Mouse (Mus musculus) hindbrain, embryonic 12.5 days (tissue): ENCODE data around the gene Hpn. TPM values are rescaled to one million over a fixed set of nuclear protein-coding genes. Genes with fewer than 3 reads are reported as not detected.

ENCODE experiments used
- ATAC-seq: fragments of 200-750 bp; cut with Nextera tagmentation; 2 replicates; pipeline ENCODE4 v1.8.0; 2017; ENCODE audit warnings: moderate TSS enrichment; ENCODE audit not compliant: low FRiP score
- H3K27ac ChIP-seq: fragments of 300-500 bp; sonication (generic); 2 replicates; pipeline ENCODE4 v1.5.1; 2016; ENCODE audit warnings: mild to moderate bottlenecking
- H3K27me3 ChIP-seq: fragments of 300-500 bp; sonication (generic); 2 replicates; pipeline ENCODE4 v1.6.1; 2016; ENCODE audit warnings: mild to moderate bottlenecking
- H3K36me3 ChIP-seq: fragments of 300-500 bp; sonication (generic); 2 replicates; pipeline ENCODE4 v1.6.1; 2016; ENCODE audit warnings: mild to moderate bottlenecking
- H3K4me1 ChIP-seq: fragments of 300-500 bp; sonication (generic); 2 replicates; pipeline ENCODE4 v1.6.1; 2016
- H3K4me2 ChIP-seq: fragments of 300-500 bp; sonication (generic); replicated peaks from 2 replicates; pipeline ENCODE4 v1.6.1; 2016; ENCODE audit warnings: mild to moderate bottlenecking
- H3K4me3 ChIP-seq: fragments of 300-500 bp; sonication (generic); 2 replicates; pipeline ENCODE4 v1.5.1; 2016; ENCODE audit warnings: mild to moderate bottlenecking
- H3K9ac ChIP-seq: fragments of 300-500 bp; sonication (generic); 2 replicates; pipeline ENCODE4 v1.6.1; 2016; ENCODE audit warnings: mild to moderate bottlenecking, moderate library complexity
- H3K9me3 ChIP-seq: fragments of 300-500 bp; sonication (generic); replicated peaks from 2 replicates; pipeline ENCODE4 v1.6.1; 2016; ENCODE audit warnings: mild to moderate bottlenecking
- WGBS: fragments of 180-500 bp; shearing (Covaris S2); methylation state at CpG from one replicate; pipeline ENCODE4 v1.1.7; 2016; 5-methylcytosine and 5-hydroxymethylcytosine counted together
- polyA plus RNA-seq: library from polyadenylated mRNA; unstranded; fragments of >200 nt; fragmentation: Nextera tagmentation; extraction: Ambion mirVana; gene quantifications from 2 replicates; pipeline ENCODE4 v1.2.1, GENCODE M21; 2016

The Hpn gene
- polyA plus RNA-seq, 1 experiment from 2014 or later: 2.7 TPM

GRCm38 (mm10) chr7:31073546-31073945 lies 41.5 kb downstream of the Hpn start:
- no peak overlapping the region for H3K9ac ChIP-seq
- H3K4me1 ChIP-seq: peaks cover 23% of the 10 kb centered on the region
- no peaks in the 10 kb centered on the region for H3K36me3 ChIP-seq
- H3K9me3 ChIP-seq: no peaks in the 10 kb centered on the region
- H3K27ac ChIP-seq: no peak overlapping the region
- H3K27me3 ChIP-seq: no peaks in the 10 kb centered on the region
- ATAC-seq: no peak
- no peak overlapping the region for H3K4me3 ChIP-seq
- no peak overlapping the region for H3K4me2 ChIP-seq

- no peak overlapping the region for H3K9ac ChIP-seq
- no peak overlapping the region for H3K27ac ChIP-seq
- no peaks in the 10 kb centered on the region for H3K36me3 ChIP-seq
- H3K4me3 ChIP-seq: no peak overlapping the region
- no peak for ATAC-seq
- WGBS: 47% methylated on average over 9 of the region's 9 CpGs
- no peak overlapping the region for H3K4me2 ChIP-seq
- peaks cover 16% of the 10 kb centered on the region for H3K4me1 ChIP-seq
- no peaks in the 10 kb centered on the region for H3K27me3 ChIP-seq
- no peaks in the 10 kb centered on the region for H3K9me3 ChIP-seq
Measured at GRCm38 (mm10) chr7:31072326-31072725, 42.8 kb downstream of the Hpn start.

- no peaks in the 10 kb centered on the region for H3K9me3 ChIP-seq
- peaks cover 13% of the 10 kb centered on the region for H3K4me1 ChIP-seq
- H3K36me3 ChIP-seq: no peaks in the 10 kb centered on the region
- no peak overlapping the region for H3K27ac ChIP-seq
- no peak overlapping the region for H3K4me2 ChIP-seq
- ATAC-seq: no peak
- H3K27me3 ChIP-seq: no peaks in the 10 kb centered on the region; the same call in 1 of the 2 replicates
- H3K4me3 ChIP-seq: no peak overlapping the region
- H3K9ac ChIP-seq: no peak overlapping the region
- 85% methylated on average over 6 of the region's 6 CpGs for WGBS
Measured at GRCm38 (mm10) chr7:31070324-31070723, 44.8 kb downstream of the Hpn start.

- Histone ChIP-seq H3K36me3 (no peaks in the 10 kb centered on the region), H3K4me2 (no peak overlapping the region), H3K27ac (no peak overlapping the region), H3K4me3 (no peak overlapping the region), H3K9me3 (no peaks in the 10 kb centered on the region), H3K27me3 (no peaks in the 10 kb centered on the region; the same call in 1 of the 2 replicates), H3K4me1 (peaks cover 13% of the 10 kb centered on the region), H3K9ac (no peak overlapping the region)
- 84% methylated on average over 14 of the region's 14 CpGs for WGBS
- no peak for ATAC-seq
Measured at GRCm38 (mm10) chr7:31069491-31069890, 45.6 kb downstream of the Hpn start.

- WGBS: 40% methylated on average over 5 of the region's 5 CpGs
- H3K27ac ChIP-seq: no peak overlapping the region
- peaks cover 10% of the 10 kb centered on the region for H3K4me1 ChIP-seq
- no peak overlapping the region for H3K4me2 ChIP-seq
- no peaks in the 10 kb centered on the region for H3K36me3 ChIP-seq
- no peaks in the 10 kb centered on the region; the same call in 1 of the 2 replicates for H3K27me3 ChIP-seq
- no peak overlapping the region for H3K4me3 ChIP-seq
- ATAC-seq: no peak
- H3K9me3 ChIP-seq: no peaks in the 10 kb centered on the region
- no peak overlapping the region for H3K9ac ChIP-seq
Measured at GRCm38 (mm10) chr7:31067836-31068235, 47.3 kb downstream of the Hpn start.

GRCm38 (mm10) chr7:31063074-31063560 lies 52.0 kb downstream of the Hpn start:
- peaks cover 6% of the 10 kb centered on the region; the same call in 1 of the 2 replicates for H3K4me1 ChIP-seq
- no peak overlapping the region for H3K4me2 ChIP-seq
- no peak for ATAC-seq
- H3K9ac ChIP-seq: no peak overlapping the region
- no peaks in the 10 kb centered on the region for H3K9me3 ChIP-seq
- no peaks in the 10 kb centered on the region for H3K36me3 ChIP-seq
- H3K27ac ChIP-seq: no peak overlapping the region
- H3K27me3 ChIP-seq: no peaks in the 10 kb centered on the region; the same call in 1 of the 2 replicates
- H3K4me3 ChIP-seq: no peak overlapping the region
- 89% methylated on average over 12 of the region's 12 CpGs for WGBS

GRCm38 (mm10) chr7:31060621-31061010 lies 54.5 kb downstream of the Hpn start:
- WGBS: 87% methylated on average over 7 of the region's 7 CpGs
- H3K27ac ChIP-seq: no peak overlapping the region
- no peaks in the 10 kb centered on the region for H3K9me3 ChIP-seq
- H3K27me3 ChIP-seq: no peaks in the 10 kb centered on the region
- no peak overlapping the region for H3K4me2 ChIP-seq
- no peaks in the 10 kb centered on the region for H3K36me3 ChIP-seq
- no peak overlapping the region for H3K4me3 ChIP-seq
- H3K9ac ChIP-seq: no peak overlapping the region
- no peak for ATAC-seq
- H3K4me1 ChIP-seq: peaks cover 7% of the 10 kb centered on the region

GRCm38 (mm10) chr7:31059919-31060620 lies 55.0 kb downstream of the Hpn start:
- ATAC-seq: peak; percentile 36; the same call in 1 of the 2 replicates
- Histone ChIP-seq H3K4me1 (peaks cover 12% of the 10 kb centered on the region), H3K27ac (peak overlapping the region; percentile 70), H3K9ac (no peak overlapping the region), H3K4me3 (no peak overlapping the region), H3K4me2 (no peak overlapping the region), H3K36me3 (no peaks in the 10 kb centered on the region), H3K27me3 (no peaks in the 10 kb centered on the region), H3K9me3 (no peaks in the 10 kb centered on the region)
- 62% methylated on average over 11 of the region's 11 CpGs for WGBS

GRCm38 (mm10) chr7:31059108-31059507 lies 56.0 kb downstream of the Hpn start, which contains the start of gene Lgi4:
TSS of gene Lgi4 (plus strand) at chr7:31059342.
- no peak within 1 kb of the TSS for H3K4me2 ChIP-seq
- H3K4me1 ChIP-seq: peaks cover 22% of the 10 kb centered on the region
- H3K4me3 ChIP-seq: no peak within 1 kb of the TSS
- H3K36me3 ChIP-seq: no peaks in the 10 kb centered on the region
- 2% methylated on average over 2 of the region's 2 CpGs for WGBS
- H3K9me3 ChIP-seq: no peaks in the 10 kb centered on the region
- peaks cover 7% of the 10 kb centered on the region for H3K27me3 ChIP-seq
- ATAC-seq: peak; percentile 70
- H3K9ac ChIP-seq: no peak within 1 kb of the TSS
- H3K27ac ChIP-seq: peak within 1 kb of the TSS; percentile 70

- H3K4me3 ChIP-seq: no peak overlapping the region
- H3K27ac ChIP-seq: no peak overlapping the region
- no peak overlapping the region for H3K9ac ChIP-seq
- peaks cover 16% of the 10 kb centered on the region for H3K27me3 ChIP-seq
- H3K4me1 ChIP-seq: peaks cover 27% of the 10 kb centered on the region
- no peaks in the 10 kb centered on the region for H3K36me3 ChIP-seq
- no peak overlapping the region for H3K4me2 ChIP-seq
- no peaks in the 10 kb centered on the region for H3K9me3 ChIP-seq
- 89% methylated on average over 6 of the region's 6 CpGs for WGBS
- no peak for ATAC-seq
Measured at GRCm38 (mm10) chr7:31058211-31058610, 56.9 kb downstream of the Hpn start.

- Histone ChIP-seq H3K27me3 (peaks cover 21% of the 10 kb centered on the region), H3K4me3 (no peak overlapping the region), H3K27ac (no peak overlapping the region), H3K36me3 (no peaks in the 10 kb centered on the region), H3K9ac (no peak overlapping the region), H3K4me1 (peaks cover 32% of the 10 kb centered on the region), H3K9me3 (no peaks in the 10 kb centered on the region), H3K4me2 (no peak overlapping the region)
- WGBS: 75% methylated on average over 5 of the region's 5 CpGs
- ATAC-seq: no peak
Measured at GRCm38 (mm10) chr7:31057730-31058129, 57.4 kb downstream of the Hpn start.

- Histone ChIP-seq H3K4me1 (peaks cover 39% of the 10 kb centered on the region), H3K4me2 (no peak within 1 kb of the TSS), H3K27me3 (peaks cover 28% of the 10 kb centered on the region), H3K27ac (no peak within 1 kb of the TSS; the same call in 1 of the 2 replicates), H3K36me3 (no peaks in the 10 kb centered on the region), H3K9me3 (no peaks in the 10 kb centered on the region), H3K4me3 (no peak within 1 kb of the TSS), H3K9ac (no peak within 1 kb of the TSS)
- no peak for ATAC-seq
- WGBS: 80% methylated on average over 2 of the region's 2 CpGs
Measured at GRCm38 (mm10) chr7:31057071-31057470, 58.0 kb downstream of the Hpn start, which contains the start of gene Fxyd1. TSS of gene Fxyd1 (minus strand) at chr7:31057199.

GRCm38 (mm10) chr7:31056448-31056847 lies 58.6 kb downstream of the Hpn start:
- Histone ChIP-seq H3K4me1 (peaks cover 45% of the 10 kb centered on the region), H3K27ac (no peak overlapping the region; the same call in 1 of the 2 replicates), H3K4me2 (no peak overlapping the region), H3K27me3 (peaks cover 34% of the 10 kb centered on the region), H3K9ac (no peak overlapping the region), H3K4me3 (no peak overlapping the region), H3K36me3 (no peaks in the 10 kb centered on the region), H3K9me3 (no peaks in the 10 kb centered on the region)
- ATAC-seq: no peak
- WGBS: 73% methylated on average over 7 of the region's 7 CpGs
